Mouse (Mus musculus) adrenal gland, postnatal 10 days (tissue): ENCODE data around the gene Card19. TPM values are rescaled to one million over a fixed set of nuclear protein-coding genes. Genes with fewer than 3 reads are reported as not detected.

ENCODE experiments used
- DNase-seq: peaks from one replicate; pipeline ENCODE4 v3.0.0; 2021; ENCODE audit warnings: mixed read lengths
- total RNA-seq, 2 experiments: library from RNA; stranded (reverse); gene quantifications; 2 replicates each; pipeline ENCODE4 v1.2.3; 2021

Gene Card19
- total RNA-seq, 2 experiments from 2014 or later, result 52.5 to 58.9 TPM

- no peak for DNase-seq
These were observed 9.8 kb upstream of the Card19 start for GRCm38 (mm10) chr13:49225633-49226032.

GRCm38 (mm10) chr13:49225159-49225558 is 9.3 kb upstream of the Card19 start:
- no peak for DNase-seq

GRCm38 (mm10) chr13:49224729-49225128 is 8.9 kb upstream of the Card19 start:
- no peak for DNase-seq

- no peak for DNase-seq
These were observed 8.5 kb upstream of the Card19 start for GRCm38 (mm10) chr13:49224314-49224713.

- no peak for DNase-seq
These were observed 5.1 kb upstream of the Card19 start for GRCm38 (mm10) chr13:49220912-49221311.

GRCm38 (mm10) chr13:49219367-49219766 is 3.5 kb upstream of the Card19 start:
- DNase-seq, result no peak

GRCm38 (mm10) chr13:49218651-49219050 is 2.8 kb upstream of the Card19 start:
- DNase-seq, result no peak

GRCm38 (mm10) chr13:49216808-49217561 is 1.1 kb upstream of the Card19 start:
- peak; percentile 26 for DNase-seq

- no peak for DNase-seq
These were observed 349 bp upstream of the Card19 start for GRCm38 (mm10) chr13:49216220-49216552.

GRCm38 (mm10) chr13:49215128-49215503 is 721 bp downstream of the Card19 start:
- no peak for DNase-seq

GRCm38 (mm10) chr13:49214454-49214853 is 1.4 kb downstream of the Card19 start:
- DNase-seq, result no peak

GRCm38 (mm10) chr13:49213531-49213932 is 2.3 kb downstream of the Card19 start:
- DNase-seq, result peak; percentile 77

- DNase-seq, result no peak
These were observed 2.9 kb downstream of the Card19 start for GRCm38 (mm10) chr13:49212711-49213500.

- DNase-seq, result no peak
These were observed 6.5 kb downstream of the Card19 start for GRCm38 (mm10) chr13:49209306-49209705.

- DNase-seq, result no peak
These were observed 9.5 kb downstream of the Card19 start for GRCm38 (mm10) chr13:49206341-49206740.

GRCm38 (mm10) chr13:49205381-49205998 is 10.3 kb downstream of the Card19 start:
- DNase-seq, result peak; percentile 93

GRCm38 (mm10) chr13:49202556-49202955 is 13.3 kb downstream of the Card19 start:
- DNase-seq, result no peak

GRCm38 (mm10) chr13:49200688-49201087 is 15.1 kb downstream of the Card19 start:
- DNase-seq, result no peak

GRCm38 (mm10) chr13:49199891-49200290 is 15.9 kb downstream of the Card19 start:
- DNase-seq, result no peak

- DNase-seq, result no peak
These were observed 17.1 kb downstream of the Card19 start for GRCm38 (mm10) chr13:49198734-49199133.

- peak; percentile 32 for DNase-seq
These were observed 19.1 kb downstream of the Card19 start for GRCm38 (mm10) chr13:49196766-49197165.

- DNase-seq, result no peak
These were observed 19.6 kb downstream of the Card19 start for GRCm38 (mm10) chr13:49196211-49196610.

- DNase-seq, result no peak
These were observed 20.2 kb downstream of the Card19 start for GRCm38 (mm10) chr13:49195651-49196050.
